Mouse (Mus musculus) adipose tissue, adult 10 weeks (tissue): Measurements from ENCODE around the gene Gm8138. TPM values are rescaled to one million over a fixed set of nuclear protein-coding genes. Genes with fewer than 3 reads are reported as not detected.

Experiments used
- polyA plus RNA-seq: library from polyadenylated mRNA; stranded (reverse); fragments of 350-450 nt; fragmentation: Illumina TruSeq; extraction: RNeasy Lipid Tissue Mini Kit (QIAGEN cat#74804); gene quantifications from one replicate; pipeline ENCODE4 v1.2.3, GENCODE M21; 2014; ENCODE audit warnings: low read depth, low replicate concordance

Gene Gm8138
- polyA plus RNA-seq: not detected

GRCm38 (mm10) chr14:43416250-43416649 lies at the start of gene Gm8138:
Gm8138 (minus strand) TSS chr14:43416350.

Other genes with a start within 250 kb of the Gm8138 start
- gene Gm7233, start 236.5 kb downstream of the Gm8138 start, polyA plus RNA-seq: not detected
- not detected for gene Gm8122, start 181.0 kb downstream of the Gm8138 start, polyA plus RNA-seq
- gene Gm8126, start 157.7 kb downstream of the Gm8138 start, polyA plus RNA-seq: 1.3 TPM
- gene Gm9732, start 141.3 kb downstream of the Gm8138 start, polyA plus RNA-seq: 2.1 TPM
- gene Gm8127, start 122.5 kb downstream of the Gm8138 start, polyA plus RNA-seq: not detected
- gene 1700001F09Rik, start 68.5 kb downstream of the Gm8138 start, polyA plus RNA-seq: 2.6 TPM
- 0.77 TPM for gene Gm5799, start 127.2 kb upstream of the Gm8138 start, polyA plus RNA-seq
- not detected for gene Gm17654, start 162.8 kb upstream of the Gm8138 start, polyA plus RNA-seq
- gene Gm10375, start 191.7 kb upstream of the Gm8138 start, polyA plus RNA-seq: 0.84 TPM